ENCODE assay signal across 24 mouse cellular contexts in the genomic region with DNA sequence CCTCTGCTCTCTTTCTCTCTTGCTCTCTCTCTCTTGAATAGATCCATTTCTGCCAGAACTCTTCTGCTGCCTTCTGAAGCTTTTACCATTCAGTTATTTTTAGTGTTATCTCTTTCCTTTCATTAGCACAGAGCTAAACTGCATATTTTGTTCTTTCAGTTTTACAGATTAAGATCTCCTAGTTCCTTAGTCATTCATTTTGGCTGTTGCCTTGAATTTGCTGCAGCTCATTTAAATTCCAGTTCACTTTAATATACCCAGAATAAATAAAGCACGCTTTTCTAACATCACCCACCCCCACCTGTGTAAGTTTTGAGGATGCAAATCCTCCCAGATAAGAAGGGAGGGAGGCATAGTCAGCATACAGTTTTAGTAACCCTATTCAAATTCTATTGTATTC.
"Had no signal": no experiment of that assay in that cellular context is flagged by ENCODE, and none has a peak within 500 bp of the region (broad histone marks: within the 10 kb centered on the region; RNA-seq: fewer than 3 reads in every experiment).

No protein-coding gene starts in this region.

- H3K27ac ChIP-seq: gastrocnemius, adult 2 months; heart, embryonic 10.5 days; hindbrain, embryonic 13.5 days; hindbrain, embryonic 15.5 days; hindbrain, postnatal 0 days; kidney, embryonic 15.5 days; kidney, postnatal 0 days; limb, embryonic 13.5 days; limb, embryonic 15.5 days; liver, embryonic 12.5 days; liver, embryonic 14.5 days had no signal

- DNase-seq: gastrocnemius, adult 2 months; gastrocnemius, postnatal 10 days; gastrocnemius, postnatal 25 days; heart, adult 18-20 months; heart, postnatal 10 days; heart, postnatal 36 days; kidney, adult 11 months; kidney, adult 2 months; kidney, adult 9 months; kidney, postnatal 14 days; kidney, postnatal 36 days; left cerebral cortex, postnatal 4 days had no signal

- ATAC-seq: hindbrain, postnatal 0 days; intestine, embryonic 16.5 days; liver, embryonic 12.5 days had no signal

- H3K4me1 ChIP-seq: heart, embryonic 10.5 days; hindbrain, embryonic 13.5 days; hindbrain, embryonic 15.5 days; kidney, embryonic 15.5 days; limb, embryonic 13.5 days; limb, embryonic 15.5 days; liver, embryonic 12.5 days had no signal

- H3K4me3 ChIP-seq: gastrocnemius, adult 2 months; heart, embryonic 10.5 days; heart, embryonic 12.5 days; hindbrain, embryonic 13.5 days; hindbrain, embryonic 15.5 days; kidney, embryonic 15.5 days; limb, embryonic 13.5 days; limb, embryonic 15.5 days; liver, embryonic 12.5 days had no signal
